Mouse (Mus musculus): ENCODE data around the gene Mthfd2.

The Mthfd2 gene

GRCm38 (mm10) chr6:83341387-83341786 lies 15.7 kb upstream of the Mthfd2 start:
- no peak for DNase-seq (ENCODE audit: low spot score in 2 of 2)

GRCm38 (mm10) chr6:83327591-83328190 lies 2.0 kb upstream of the Mthfd2 start:
- no peak for DNase-seq (ENCODE audit: low spot score in 2 of 2)

GRCm38 (mm10) chr6:83326761-83327160 lies 1.1 kb upstream of the Mthfd2 start:
- no peak for DNase-seq (ENCODE audit: low spot score in 2 of 2)

- no peak for DNase-seq (ENCODE audit: low spot score in 2 of 2)
Observed at GRCm38 (mm10) chr6:83326394-83326736, 657 bp upstream of the Mthfd2 start.

- no peak for DNase-seq (ENCODE audit: low spot score in 2 of 2)
Observed at GRCm38 (mm10) chr6:83323652-83324419, 1.9 kb downstream of the Mthfd2 start.

- DNase-seq (ENCODE audit: low spot score in 2 of 2): no peak
Observed at GRCm38 (mm10) chr6:83322794-83323193, 2.9 kb downstream of the Mthfd2 start.

GRCm38 (mm10) chr6:83321927-83322326 lies 3.8 kb downstream of the Mthfd2 start:
- no peak for DNase-seq (ENCODE audit: low spot score in 2 of 2)

- peak; percentile 87 to 93 for DNase-seq (ENCODE audit: low spot score in 2 of 2)
Observed at GRCm38 (mm10) chr6:83317108-83317741, 8.5 kb downstream of the Mthfd2 start.

- DNase-seq (ENCODE audit: low spot score in 2 of 2): peak in 1 of 2 experiments; percentile 8
Observed at GRCm38 (mm10) chr6:83316022-83316421, 9.7 kb downstream of the Mthfd2 start.

- DNase-seq (ENCODE audit: low spot score in 2 of 2): no peak
Observed at GRCm38 (mm10) chr6:83315293-83315692, 10.4 kb downstream of the Mthfd2 start.

- DNase-seq (ENCODE audit: low spot score in 2 of 2): no peak
Observed at GRCm38 (mm10) chr6:83312514-83312913, 13.2 kb downstream of the Mthfd2 start.

GRCm38 (mm10) chr6:83312021-83312420 lies 13.7 kb downstream of the Mthfd2 start:
- DNase-seq (ENCODE audit: low spot score in 2 of 2): no peak

- DNase-seq (ENCODE audit: low spot score in 2 of 2): no peak
Observed at GRCm38 (mm10) chr6:83311206-83311605, 14.5 kb downstream of the Mthfd2 start.

GRCm38 (mm10) chr6:83309017-83309416 lies 16.7 kb downstream of the Mthfd2 start:
- DNase-seq (ENCODE audit: low spot score in 2 of 2): no peak

GRCm38 (mm10) chr6:83302264-83302663 lies 23.4 kb downstream of the Mthfd2 start:
- DNase-seq (ENCODE audit: low spot score in 2 of 2): no peak

- DNase-seq (ENCODE audit: low spot score in 2 of 2): no peak
Observed at GRCm38 (mm10) chr6:83301294-83301693, 24.4 kb downstream of the Mthfd2 start.

GRCm38 (mm10) chr6:83300447-83301229 lies 25.1 kb downstream of the Mthfd2 start:
- no peak for DNase-seq (ENCODE audit: low spot score in 2 of 2)

GRCm38 (mm10) chr6:83280256-83280955 lies 45.3 kb downstream of the Mthfd2 start:
- DNase-seq (ENCODE audit: low spot score in 2 of 2): no peak

- no peak for DNase-seq (ENCODE audit: low spot score in 2 of 2)
Observed at GRCm38 (mm10) chr6:83278881-83279280, 46.8 kb downstream of the Mthfd2 start.

- DNase-seq (ENCODE audit: low spot score in 2 of 2): no peak
Observed at GRCm38 (mm10) chr6:83277151-83277550, 48.6 kb downstream of the Mthfd2 start.

- no peak for DNase-seq (ENCODE audit: low spot score in 2 of 2)
Observed at GRCm38 (mm10) chr6:83273733-83274132, 52.0 kb downstream of the Mthfd2 start.

Data from right cerebral cortex, postnatal 36 days (tissue).